Mouse (Mus musculus): Measurements from ENCODE around the gene Pik3c2a. TPM values are rescaled to one million over a fixed set of nuclear protein-coding genes. Genes with fewer than 3 reads are reported as not detected.
"Not testable (repeated sequence)": the region's sequence is repeated elsewhere in the genome, so short reads cannot be mapped to it uniquely, and the experiment has no call there.

Gene Pik3c2a
- polyA plus RNA-seq, 1 experiment from 2014 or later, result 3.9 TPM

GRCm38 (mm10) chr7:116392329-116392728 is 50.9 kb downstream of the Pik3c2a start:
- H3K27ac ChIP-seq (replicated peaks), result no peak overlapping the region
- WGBS (ENCODE audit: insufficient replicate concordance), result 48% methylated on average over 3 of the region's 3 CpGs
- H3K9ac ChIP-seq, result no peak overlapping the region
- no peaks in the 10 kb centered on the region for H3K36me3 ChIP-seq (replicated peaks)
- ATAC-seq (ENCODE audit: insufficient read depth), result no peak
- H3K27me3 ChIP-seq, result no peaks in the 10 kb centered on the region
- H3K4me2 ChIP-seq, result no peak overlapping the region
- no peak overlapping the region for H3K4me3 ChIP-seq (replicated peaks)
- no peaks in the 10 kb centered on the region for H3K4me1 ChIP-seq (replicated peaks)
- no peaks in the 10 kb centered on the region for H3K9me3 ChIP-seq (replicated peaks)

- H3K9ac ChIP-seq; H3K4me2 ChIP-seq; H3K4me1 ChIP-seq (replicated peaks); ATAC-seq (ENCODE audit: insufficient read depth); H3K9me3 ChIP-seq (replicated peaks); H3K36me3 ChIP-seq (replicated peaks); H3K27me3 ChIP-seq; H3K4me3 ChIP-seq (replicated peaks); H3K27ac ChIP-seq (replicated peaks): not testable (repeated sequence)
- 75% methylated on average over 2 of the region's 2 CpGs for WGBS (ENCODE audit: insufficient replicate concordance)
Observed at GRCm38 (mm10) chr7:116387389-116387788, 55.9 kb downstream of the Pik3c2a start.

GRCm38 (mm10) chr7:116379181-116379580 is 64.1 kb downstream of the Pik3c2a start:
- 69% methylated on average over 6 of the region's 6 CpGs for WGBS (ENCODE audit: insufficient replicate concordance)
- H3K9ac ChIP-seq; H3K4me3 ChIP-seq (replicated peaks); ATAC-seq (ENCODE audit: insufficient read depth); H3K27ac ChIP-seq (replicated peaks); H3K9me3 ChIP-seq (replicated peaks); H3K27me3 ChIP-seq; H3K4me1 ChIP-seq (replicated peaks); H3K4me2 ChIP-seq: not testable (repeated sequence)
- H3K36me3 ChIP-seq (replicated peaks), result peaks cover 10% of the 10 kb centered on the region; the same call in 1 of the 2 replicates

GRCm38 (mm10) chr7:116374284-116374683 is 69.0 kb downstream of the Pik3c2a start:
- ATAC-seq (ENCODE audit: insufficient read depth), result no peak
- no peaks in the 10 kb centered on the region for H3K9me3 ChIP-seq (replicated peaks)
- H3K4me3 ChIP-seq (replicated peaks), result no peak overlapping the region
- H3K27ac ChIP-seq (replicated peaks), result no peak overlapping the region
- 0 out of 2 replicates have a peak, but pooled peaks cover 4% of the 10 kb centered on the region for H3K4me1 ChIP-seq (replicated peaks)
- H3K9ac ChIP-seq, result no peak overlapping the region
- H3K36me3 ChIP-seq (replicated peaks), result peaks cover 6% of the 10 kb centered on the region; the same call in 1 of the 2 replicates
- no peak overlapping the region for H3K4me2 ChIP-seq
- WGBS (ENCODE audit: insufficient replicate concordance), result 50% methylated on average over 1 of the region's 1 CpGs
- H3K27me3 ChIP-seq, result no peaks in the 10 kb centered on the region

GRCm38 (mm10) chr7:116336226-116336625 is 107.0 kb downstream of the Pik3c2a start:
- H3K4me2 ChIP-seq, result peak overlapping the region; percentile 41; the same call in 1 of the 2 replicates
- peaks cover 27% of the 10 kb centered on the region for H3K36me3 ChIP-seq (replicated peaks)
- H3K27ac ChIP-seq (replicated peaks), result no peak overlapping the region; the same call in 1 of the 2 replicates
- no peaks in the 10 kb centered on the region for H3K9me3 ChIP-seq (replicated peaks)
- 65% methylated on average over 1 of the region's 1 CpGs for WGBS (ENCODE audit: insufficient replicate concordance)
- no peak overlapping the region for H3K4me3 ChIP-seq (replicated peaks)
- ATAC-seq (ENCODE audit: insufficient read depth), result no peak
- peak overlapping the region; percentile 1; the same call in 1 of the 2 replicates for H3K9ac ChIP-seq
- H3K27me3 ChIP-seq, result no peaks in the 10 kb centered on the region
- H3K4me1 ChIP-seq (replicated peaks), result peaks cover 38% of the 10 kb centered on the region

GRCm38 (mm10) chr7:116335133-116335532 is 108.1 kb downstream of the Pik3c2a start:
- H3K36me3 ChIP-seq (replicated peaks), result peaks cover 32% of the 10 kb centered on the region
- H3K27ac ChIP-seq (replicated peaks), result peak overlapping the region; percentile 87; the same call in 1 of the 2 replicates
- no peaks in the 10 kb centered on the region for H3K9me3 ChIP-seq (replicated peaks)
- H3K4me2 ChIP-seq, result peak overlapping the region; percentile 75
- WGBS (ENCODE audit: insufficient replicate concordance), result 65% methylated on average over 6 of the region's 6 CpGs
- H3K4me3 ChIP-seq (replicated peaks), result peak overlapping the region; percentile 92
- ATAC-seq (ENCODE audit: insufficient read depth), result no peak
- peaks cover 38% of the 10 kb centered on the region for H3K4me1 ChIP-seq (replicated peaks)
- H3K27me3 ChIP-seq, result no peaks in the 10 kb centered on the region
- peak overlapping the region; percentile 90 for H3K9ac ChIP-seq

GRCm38 (mm10) chr7:116334669-116335038 is 108.6 kb downstream of the Pik3c2a start:
- H3K4me1 ChIP-seq (replicated peaks), result peaks cover 38% of the 10 kb centered on the region
- 7% methylated on average over 8 of the region's 8 CpGs for WGBS (ENCODE audit: insufficient replicate concordance)
- peaks cover 34% of the 10 kb centered on the region for H3K36me3 ChIP-seq (replicated peaks)
- H3K4me3 ChIP-seq (replicated peaks), result peak overlapping the region; percentile 92
- H3K4me2 ChIP-seq, result peak overlapping the region; percentile 75
- no peak for ATAC-seq (ENCODE audit: insufficient read depth)
- H3K27me3 ChIP-seq, result no peaks in the 10 kb centered on the region
- H3K9me3 ChIP-seq (replicated peaks), result no peaks in the 10 kb centered on the region
- H3K27ac ChIP-seq (replicated peaks), result peak overlapping the region; percentile 87
- peak overlapping the region; percentile 90 for H3K9ac ChIP-seq

GRCm38 (mm10) chr7:116333713-116334668 is 109.3 kb downstream of the Pik3c2a start, which contains the start of gene Rps13:
TSS of gene Rps13 (minus strand) at chr7:116334195.
- Histone ChIP-seq H3K27me3 (no peaks in the 10 kb centered on the region), H3K27ac (replicated peaks) (peak within 1 kb of the TSS; percentile 87), H3K4me1 (replicated peaks) (peaks cover 38% of the 10 kb centered on the region), H3K9ac (peak within 1 kb of the TSS; percentile 90), H3K36me3 (replicated peaks) (peaks cover 38% of the 10 kb centered on the region), H3K4me3 (replicated peaks) (peak within 1 kb of the TSS; percentile 92), H3K9me3 (replicated peaks) (no peaks in the 10 kb centered on the region), H3K4me2 (peak within 1 kb of the TSS; percentile 75)
- under 1% methylated on average over 78 of the region's 78 CpGs for WGBS (ENCODE audit: insufficient replicate concordance)
- ATAC-seq (ENCODE audit: insufficient read depth), result peak; percentile 98

GRCm38 (mm10) chr7:116331246-116331645 is 112.0 kb downstream of the Pik3c2a start:
- no peaks in the 10 kb centered on the region for H3K9me3 ChIP-seq (replicated peaks)
- H3K36me3 ChIP-seq (replicated peaks), result peaks cover 39% of the 10 kb centered on the region
- no peak for ATAC-seq (ENCODE audit: insufficient read depth)
- no peak overlapping the region for H3K4me3 ChIP-seq (replicated peaks)
- H3K4me1 ChIP-seq (replicated peaks), result peaks cover 31% of the 10 kb centered on the region
- no peak overlapping the region for H3K9ac ChIP-seq
- H3K27me3 ChIP-seq, result no peaks in the 10 kb centered on the region
- H3K4me2 ChIP-seq, result no peak overlapping the region
- H3K27ac ChIP-seq (replicated peaks), result no peak overlapping the region
- WGBS (ENCODE audit: insufficient replicate concordance), result 86% methylated on average over 2 of the region's 2 CpGs

- Histone ChIP-seq H3K4me1 (replicated peaks) (peaks cover 20% of the 10 kb centered on the region), H3K9ac (no peak overlapping the region), H3K4me2 (no peak overlapping the region), H3K36me3 (replicated peaks) (peaks cover 39% of the 10 kb centered on the region), H3K4me3 (replicated peaks) (no peak overlapping the region), H3K27me3 (no peaks in the 10 kb centered on the region), H3K27ac (replicated peaks) (no peak overlapping the region), H3K9me3 (replicated peaks) (no peaks in the 10 kb centered on the region)
- 82% methylated on average over 4 of the region's 4 CpGs for WGBS (ENCODE audit: insufficient replicate concordance)
- ATAC-seq (ENCODE audit: insufficient read depth), result no peak
Observed at GRCm38 (mm10) chr7:116329858-116330257, 113.4 kb downstream of the Pik3c2a start.

GRCm38 (mm10) chr7:116328777-116329176 is 114.5 kb downstream of the Pik3c2a start:
- Histone ChIP-seq H3K4me3 (replicated peaks) (no peak overlapping the region), H3K4me2 (no peak overlapping the region), H3K36me3 (replicated peaks) (peaks cover 39% of the 10 kb centered on the region), H3K9me3 (replicated peaks) (no peaks in the 10 kb centered on the region), H3K27me3 (no peaks in the 10 kb centered on the region), H3K9ac (no peak overlapping the region), H3K4me1 (replicated peaks) (peaks cover 18% of the 10 kb centered on the region), H3K27ac (replicated peaks) (no peak overlapping the region)
- ATAC-seq (ENCODE audit: insufficient read depth), result no peak
- 64% methylated on average over 7 of the region's 7 CpGs for WGBS (ENCODE audit: insufficient replicate concordance)
